Comparison of ENCODE assay signal across 18 mouse cellular contexts in genomic region chr4:151306890-151307289, GRCm38 (mm10).
DNase-seq lines count a peak whose midpoint lies in the region; ATAC-seq lines count a peak whose summit lies in the region.
"Had no signal": no experiment of that assay in that cellular context is flagged by ENCODE, and none has a peak within 500 bp of the region (broad histone marks: within the 10 kb centered on the region; RNA-seq: fewer than 3 reads in every experiment).

No protein-coding gene starts in this region.

- H3K4me1 ChIP-seq in midbrain, embryonic 14.5 days (ENCODE audit: control insufficient read depth, insufficient read depth, low read length), result peaks cover 11% of the 10 kb centered on the region
- peaks cover 9% of the 10 kb centered on the region for H3K4me1 ChIP-seq in midbrain, embryonic 10.5 days
- H3K4me1 ChIP-seq in neural tube, embryonic 15.5 days, result peaks cover 50% of the 10 kb centered on the region

- H3K27me3 ChIP-seq in midbrain, embryonic 14.5 days (ENCODE audit: control insufficient read depth, insufficient read depth, low read length), result no peaks in the 10 kb centered on the region
- H3K27me3 ChIP-seq in midbrain, embryonic 10.5 days (ENCODE audit: low read depth, poor library complexity, severe bottlenecking), result no peaks in the 10 kb centered on the region
- no peaks in the 10 kb centered on the region for H3K27me3 ChIP-seq in neural tube, embryonic 15.5 days (replicated peaks)

- peak overlapping the region; percentile 6; the same call in 1 of the 2 replicates for H3K27ac ChIP-seq in midbrain, embryonic 14.5 days (replicated peaks; ENCODE audit: low read depth, low read length)
- H3K27ac ChIP-seq in midbrain, embryonic 10.5 days (replicated peaks), result no peak overlapping the region
- peak overlapping the region; percentile 68; the same call in 1 of the 2 replicates for H3K27ac ChIP-seq in neural tube, embryonic 15.5 days (replicated peaks)
- H3K27ac ChIP-seq: heart, embryonic 10.5 days; limb, embryonic 10.5 days had no signal

- no peaks in the 10 kb centered on the region for H3K9me3 ChIP-seq in midbrain, embryonic 14.5 days (ENCODE audit: control insufficient read depth, low read length)
- no peaks in the 10 kb centered on the region for H3K9me3 ChIP-seq in midbrain, embryonic 10.5 days (replicated peaks)
- no peaks in the 10 kb centered on the region for H3K9me3 ChIP-seq in neural tube, embryonic 15.5 days (replicated peaks)
- H3K9me3 ChIP-seq: heart, embryonic 10.5 days; limb, embryonic 10.5 days had no signal

- 89% methylated on average over 11 of the region's 11 CpGs for WGBS in midbrain, embryonic 14.5 days
- 91% methylated on average over 11 of the region's 11 CpGs for WGBS in midbrain, embryonic 10.5 days
- WGBS in neural tube, embryonic 15.5 days, result 80% methylated on average over 11 of the region's 11 CpGs

- H3K4me2 ChIP-seq in midbrain, embryonic 14.5 days (ENCODE audit: low read length), result no peak overlapping the region
- no peak overlapping the region for H3K4me2 ChIP-seq in neural tube, embryonic 15.5 days
- H3K4me2 ChIP-seq: liver, embryonic 11.5 days; midbrain, embryonic 11.5 days had no signal

- DNase-seq in frontal cortex, adult 2 months (ENCODE audit: extremely low spot score in 1 of 2, low spot score in 1 of 2), result peak; percentile 8 to 45
- no peak for DNase-seq in frontal cortex, postnatal 25 days (ENCODE audit: low spot score in 2 of 2)
- DNase-seq in midbrain, embryonic 14.5 days, result no peak
- DNase-seq in midbrain, embryonic 10.5 days (ENCODE audit: low spot score), result no peak
- DNase-seq in NIH3T3 (ENCODE audit: low read depth), result peak; percentile 89
- no peak for DNase-seq in layer of hippocampus, adult 11-12 months (ENCODE audit: low spot score)
- DNase-seq: forebrain, postnatal 0 days; heart, postnatal 10 days; kidney, adult 2 months; kidney, postnatal 14 days; lung, adult 2 months; lung, postnatal 4 days; thymus, postnatal 4 days had no signal

- no peak for ATAC-seq in midbrain, embryonic 14.5 days (ENCODE audit: low FRiP score, low TSS enrichment)
- no peak for ATAC-seq in neural tube, embryonic 15.5 days (ENCODE audit: low FRiP score)
- ATAC-seq: forebrain, postnatal 0 days had no signal

- H3K36me3 ChIP-seq in midbrain, embryonic 14.5 days (ENCODE audit: control insufficient read depth, insufficient read depth, low read length), result no peaks in the 10 kb centered on the region
- H3K36me3 ChIP-seq in midbrain, embryonic 10.5 days, result no peaks in the 10 kb centered on the region
- H3K36me3 ChIP-seq in neural tube, embryonic 15.5 days, result no peaks in the 10 kb centered on the region
- H3K36me3 ChIP-seq: heart, embryonic 10.5 days; limb, embryonic 10.5 days had no signal

- H3K9ac ChIP-seq in midbrain, embryonic 14.5 days (replicated peaks; ENCODE audit: low read length), result no peak overlapping the region
- no peak overlapping the region for H3K9ac ChIP-seq in neural tube, embryonic 15.5 days (replicated peaks)
- H3K9ac ChIP-seq: forebrain, postnatal 0 days had no signal

- H3K4me3 ChIP-seq in midbrain, embryonic 14.5 days (replicated peaks; ENCODE audit: low read depth, low read length), result no peak overlapping the region
- no peak overlapping the region for H3K4me3 ChIP-seq in midbrain, embryonic 10.5 days
- no peak overlapping the region for H3K4me3 ChIP-seq in neural tube, embryonic 15.5 days (replicated peaks)
- H3K4me3 ChIP-seq: heart, embryonic 10.5 days; limb, embryonic 10.5 days had no signal

Comparison
In these comparisons a context has a peak if more than half of its experiments do, and no peak if none do; other contexts are left out.
1. DNase-seq: peak in frontal cortex, adult 2 months (2 of 2) and NIH3T3 (single experiment); none in frontal cortex, postnatal 25 days (0 of 2), midbrain, embryonic 14.5 days (single experiment), midbrain, embryonic 10.5 days (single experiment) and layer of hippocampus, adult 11-12 months (single experiment).